Mouse (Mus musculus) left cerebral cortex, adult 2 months (tissue): ENCODE results near the gene Ctnna2. TPM values are rescaled to one million over a fixed set of nuclear protein-coding genes. Genes with fewer than 3 reads are reported as not detected.

ENCODE experiments used
- DNase-seq, 2 experiments: peaks; one replicate each; pipeline ENCODE4 v3.0.0; 2021 to 2022; ENCODE audit warnings: low spot score in 2 of 2, mixed read lengths in 1 of 2; ENCODE audit errors: extremely low spot score in 1 of 2
- H3K27ac ChIP-seq: fragments of 200-600 bp; 2 replicates; pipeline ENCODE4 v1.8.1; 2022
- H3K4me3 ChIP-seq: fragments of 200-600 bp; 2 replicates; pipeline ENCODE4 v1.8.1; 2022
- CTCF ChIP-seq: fragments of 200-600 bp; IDR thresholded peaks from 2 replicates; pipeline ENCODE4 v1.8.1; 2022; ENCODE audit warnings: antibody characterized with exemption, mild to moderate bottlenecking, moderate library complexity
- intact Hi-C: fragments of 180-260 bp; cut with DNase I; formaldehyde crosslinking; loops from one replicate; pipeline ENCODE4 v1.15.1; 2025
- total RNA-seq, 2 experiments: library from RNA; stranded (reverse); gene quantifications; 2 replicates each; pipeline ENCODE4 v1.2.3; 2021

Ctnna2 gene
- total RNA-seq, 2 experiments from 2014 or later, result 112 to 114 TPM

DNA sequence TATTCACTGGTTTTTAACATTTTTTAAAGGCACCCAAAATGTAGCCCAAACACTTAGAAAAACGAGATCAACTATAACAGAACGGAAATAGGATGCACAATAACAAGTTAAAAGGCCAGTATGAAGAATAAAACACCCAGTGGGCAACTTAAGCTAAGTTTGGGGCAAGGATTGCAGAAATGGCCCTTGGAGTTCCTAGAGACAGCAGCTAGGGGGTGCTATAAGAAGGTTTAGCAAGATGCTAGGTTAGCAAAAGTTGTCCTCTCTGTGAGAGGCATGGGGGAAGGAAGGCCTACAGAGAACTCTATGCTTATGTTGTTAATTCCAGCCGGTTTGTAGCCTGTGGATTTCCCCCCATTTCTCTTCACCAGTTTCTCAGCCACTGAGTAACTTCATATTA is 401.9 kb downstream of the Ctnna2 start:
- no peak overlapping the region for H3K4me3 ChIP-seq
- intact Hi-C loops, result loop anchor here (5.0 to 10.0 kb wide), 3 partner anchors 133 to 330 kb away; no protein-coding TSS in a partner anchor
- TF ChIP-seq CTCF, result peak; percentile 45
- DNase-seq, result no peak
- no peak overlapping the region for H3K27ac ChIP-seq

DNA sequence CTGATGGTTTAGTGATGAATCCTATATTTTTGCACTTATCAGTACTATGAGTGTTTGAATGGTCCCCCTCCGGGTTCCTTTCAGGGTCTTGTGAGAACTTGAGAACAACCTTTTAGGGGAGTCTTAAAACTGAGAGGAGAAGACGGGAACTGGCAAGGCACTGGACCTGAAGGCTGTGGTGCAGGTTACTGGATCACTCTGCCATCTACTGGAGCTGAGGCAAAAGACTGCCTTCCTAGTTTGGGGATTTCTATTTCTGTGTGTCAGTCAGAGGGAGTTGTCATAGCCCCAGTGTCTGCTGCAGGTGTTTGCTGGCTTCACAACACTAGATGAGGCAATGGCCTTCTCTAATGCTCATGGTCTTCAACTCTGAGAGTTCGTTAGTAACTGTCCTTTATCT is 406.9 kb downstream of the Ctnna2 start:
- H3K4me3 ChIP-seq, result no peak overlapping the region
- DNase-seq, result peak; percentile 42 to 56
- H3K27ac ChIP-seq, result no peak overlapping the region
- intact Hi-C loops, result loop anchor here (10.0 kb wide), 2 partner anchors 128 to 188 kb away; no protein-coding TSS in a partner anchor
- peak; percentile 66 for TF ChIP-seq CTCF

- intact Hi-C loops, result loop anchor here (10.0 kb wide), 2 partner anchors 125 to 185 kb away; no protein-coding TSS in a partner anchor
- no peak for TF ChIP-seq CTCF
- H3K27ac ChIP-seq, result no peak overlapping the region
- no peak overlapping the region for H3K4me3 ChIP-seq
- DNase-seq, result no peak
These were observed 409.6 kb downstream of the Ctnna2 start for GRCm38 (mm10) chr6:77569851-77570250.

GRCm38 (mm10) chr6:77556181-77556580 is 423.3 kb downstream of the Ctnna2 start:
- no peak overlapping the region for H3K27ac ChIP-seq
- H3K4me3 ChIP-seq, result no peak overlapping the region
- no peak for DNase-seq
- intact Hi-C loops, result no loop called here
- TF ChIP-seq CTCF, result no peak

DNA sequence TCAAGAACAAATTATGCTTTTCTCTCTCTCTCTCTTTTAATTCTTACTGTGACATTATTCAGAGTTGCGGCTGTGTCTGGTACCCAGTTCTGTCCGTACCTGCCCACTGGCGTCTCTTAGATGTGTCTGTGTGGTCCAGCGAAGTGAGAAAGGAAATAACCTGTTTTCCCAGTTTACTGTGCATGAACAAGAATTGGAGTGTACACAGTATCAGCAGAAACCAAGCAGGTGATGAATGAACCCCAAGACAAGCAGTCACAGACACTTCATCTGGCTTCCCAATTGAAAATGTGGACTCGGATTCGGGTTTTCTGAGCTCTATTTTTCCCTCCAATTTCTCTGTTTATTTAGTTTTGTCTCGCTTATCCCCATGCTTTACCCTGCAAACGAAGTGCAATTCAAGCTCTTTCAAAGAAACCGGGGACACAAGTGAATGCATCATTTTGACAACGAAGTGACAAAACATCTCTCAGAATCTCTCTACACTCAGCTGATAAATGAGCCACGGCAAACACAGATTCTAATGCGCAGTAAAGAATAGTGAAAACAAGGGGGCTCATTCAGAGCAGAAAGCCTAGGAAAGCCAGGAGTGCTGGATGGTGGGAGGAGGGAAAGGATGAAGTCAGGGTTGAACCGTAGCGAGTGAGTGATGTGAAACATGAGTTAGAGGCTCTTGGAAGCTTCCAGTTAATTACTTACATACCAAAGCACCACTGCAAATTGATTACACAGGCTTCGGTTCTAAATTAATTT is 442.3 kb downstream of the Ctnna2 start:
- no peak for TF ChIP-seq CTCF
- intact Hi-C loops, result no loop called here
- DNase-seq, result no peak
- H3K4me3 ChIP-seq, result no peak overlapping the region
- no peak overlapping the region for H3K27ac ChIP-seq

GRCm38 (mm10) chr6:77527636-77528035 is 451.9 kb downstream of the Ctnna2 start:
- intact Hi-C loops, result no loop called here
- no peak for TF ChIP-seq CTCF

DNA sequence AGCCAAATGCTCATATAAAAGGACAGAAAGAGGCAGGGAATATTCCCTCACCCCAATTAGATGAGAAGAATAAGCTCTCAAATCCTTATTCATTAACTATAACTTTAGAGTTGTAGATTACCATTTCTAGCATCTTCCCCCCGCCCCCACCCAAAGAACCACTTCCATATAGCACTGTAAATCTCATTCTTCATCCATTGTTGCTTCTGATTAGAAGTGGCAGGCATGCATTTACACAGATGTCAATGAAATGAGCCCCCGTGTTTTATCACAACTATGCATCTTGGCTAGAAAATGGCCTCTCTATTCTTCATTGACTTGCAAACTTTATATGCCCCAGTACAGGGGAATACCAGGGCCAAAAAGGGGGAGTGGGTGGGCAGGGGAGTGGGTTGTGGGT is 457.7 kb downstream of the Ctnna2 start:
- intact Hi-C loops, result no loop called here
- no peak overlapping the region for H3K27ac ChIP-seq
- DNase-seq, result no peak
- TF ChIP-seq CTCF, result no peak
- no peak overlapping the region for H3K4me3 ChIP-seq

More at GRCm38 (mm10) chr6:77527636-77528035, 451.9 kb downstream of the Ctnna2 start:
- no peak for DNase-seq
- no peak overlapping the region for H3K27ac ChIP-seq
- H3K4me3 ChIP-seq, result no peak overlapping the region

DNA sequence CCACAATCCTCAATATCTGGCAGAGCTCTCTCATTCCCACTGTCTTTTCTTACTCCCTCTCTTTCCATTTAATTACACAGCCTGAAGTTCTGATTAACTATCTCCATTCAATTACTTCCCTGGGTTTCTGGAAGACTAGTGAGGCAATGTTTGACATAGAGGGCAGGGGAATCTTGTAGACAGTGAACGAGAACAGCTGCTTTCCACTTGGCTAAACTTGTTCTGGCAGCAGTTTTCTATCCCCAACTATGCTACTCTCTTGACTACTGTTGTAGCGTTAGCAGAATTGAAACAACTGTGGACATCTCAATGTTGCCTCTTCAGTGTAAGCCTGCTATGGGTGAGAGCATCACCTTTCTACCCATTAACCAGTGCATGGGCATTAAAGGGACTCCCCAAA is 463.0 kb downstream of the Ctnna2 start:
- intact Hi-C loops, result no loop called here
- H3K4me3 ChIP-seq, result no peak overlapping the region
- H3K27ac ChIP-seq, result no peak overlapping the region
- no peak for TF ChIP-seq CTCF
- DNase-seq, result no peak

DNA sequence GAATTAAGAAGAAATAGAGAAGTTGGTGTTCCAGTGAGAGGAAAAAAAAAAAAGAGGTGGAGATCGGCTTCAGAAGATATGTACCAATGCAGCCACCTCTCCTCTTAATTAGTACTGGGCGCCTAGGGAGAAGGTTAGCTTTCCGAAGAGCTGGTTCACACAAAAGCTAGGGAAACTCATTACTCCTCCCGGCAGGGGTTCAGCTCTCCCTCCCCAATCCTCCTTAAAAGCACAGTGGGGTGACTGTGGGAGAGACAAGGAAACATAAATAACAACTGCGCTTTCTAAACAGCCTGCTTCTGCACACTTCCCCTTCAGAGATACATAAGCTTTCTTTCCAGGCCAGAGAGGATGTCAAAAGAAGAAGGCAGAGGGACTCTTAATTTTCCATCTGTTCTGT is 467.7 kb downstream of the Ctnna2 start:
- no peak overlapping the region for H3K4me3 ChIP-seq
- intact Hi-C loops, result no loop called here
- no peak for DNase-seq
- no peak for TF ChIP-seq CTCF
- H3K27ac ChIP-seq, result no peak overlapping the region

GRCm38 (mm10) chr6:77491721-77492120 is 487.8 kb downstream of the Ctnna2 start:
- Histone ChIP-seq H3K27ac (no peak overlapping the region), H3K4me3 (no peak overlapping the region)
- no peak for TF ChIP-seq CTCF
- DNase-seq, result no peak
- intact Hi-C loops, result no loop called here

- Histone ChIP-seq H3K4me3 (no peak overlapping the region), H3K27ac (no peak overlapping the region)
- intact Hi-C loops, result no loop called here
- DNase-seq, result no peak
- TF ChIP-seq CTCF, result no peak
These were observed 492.8 kb downstream of the Ctnna2 start for GRCm38 (mm10) chr6:77486658-77487057.

DNA sequence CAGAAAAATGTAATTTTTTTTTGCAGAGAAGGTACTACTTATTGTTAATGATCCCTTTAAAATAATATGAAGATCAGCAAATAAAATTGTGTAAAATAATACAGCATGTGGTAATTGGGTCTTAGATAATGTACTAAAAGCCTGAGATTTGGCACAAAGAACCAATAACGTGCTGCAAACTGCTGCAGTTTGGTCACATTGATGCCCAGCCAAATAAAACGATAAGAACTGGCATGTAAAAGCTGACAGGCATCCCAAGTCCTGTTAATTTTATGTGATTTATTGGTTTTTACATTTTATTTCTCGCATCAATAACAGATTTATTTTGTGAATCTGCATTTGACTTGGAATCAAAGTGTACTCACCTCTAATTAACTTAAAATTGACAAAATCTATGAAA is 497.4 kb downstream of the Ctnna2 start:
- intact Hi-C loops, result no loop called here
- TF ChIP-seq CTCF, result no peak
- Histone ChIP-seq H3K27ac (no peak overlapping the region), H3K4me3 (no peak overlapping the region)
- DNase-seq, result no peak

- no peak for TF ChIP-seq CTCF
- DNase-seq, result peak; percentile 49 to 69
- intact Hi-C loops, result loop anchor here (10.0 kb wide), 1 partner anchor 181 kb away; no protein-coding TSS in a partner anchor
- Histone ChIP-seq H3K4me3 (no peak overlapping the region), H3K27ac (peak overlapping the region; percentile 54)
These were observed 504.1 kb downstream of the Ctnna2 start for GRCm38 (mm10) chr6:77475354-77475753.
